Mouse (Mus musculus): ENCODE measurements at regions not wholly inside any gene's neighbourhood (a gene's known extent, or its start where the extent isn't known, plus 50 kb on each side); places are given as distances from the start of the nearest gene placed in this dataset.

DNA sequence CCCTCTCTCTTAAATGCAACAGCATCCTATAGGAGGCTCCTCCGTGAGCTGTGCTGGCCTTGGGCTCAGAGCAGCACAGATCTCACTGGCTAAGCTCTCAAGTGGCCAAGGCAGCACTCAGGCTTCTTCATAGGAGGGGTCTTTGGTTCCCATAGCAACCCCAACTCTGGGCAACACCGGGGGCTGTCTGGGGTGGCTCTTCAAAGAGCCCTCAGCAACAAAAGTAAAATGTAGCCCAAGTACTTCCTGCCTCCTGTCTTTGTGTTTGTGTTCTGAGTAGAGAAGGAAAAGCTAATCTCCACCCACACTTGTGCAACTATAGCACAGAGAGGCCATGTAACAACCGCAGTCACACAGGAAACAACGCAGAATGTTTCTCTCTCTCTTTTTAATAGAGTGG lies 322.2 kb upstream of the Tbx3 start:
- TF ChIP-seq POLR2A (IDR thresholded peaks at IDR 0.05; ENCODE audit: borderline replicate concordance, extremely low read depth, insufficient read depth, insufficient read length): no peak
- 0 out of 2 replicates have a peak, but pooled peaks cover 2% of the 10 kb centered on the region for H3K4me1 ChIP-seq (ENCODE audit: control insufficient read depth, insufficient read depth, low read length)
- peaks cover 33% of the 10 kb centered on the region for H3K27me3 ChIP-seq (ENCODE audit: control insufficient read depth, insufficient read depth, low read length)
- no peak overlapping the region for H3K4me2 ChIP-seq (replicated peaks; ENCODE audit: low read depth, low read length, severe bottlenecking)
- H3K9ac ChIP-seq (ENCODE audit: low read depth, low read length, severe bottlenecking): no peak overlapping the region
- H3K36me3 ChIP-seq (ENCODE audit: control insufficient read depth, insufficient read depth, low read length): no peaks in the 10 kb centered on the region
- DNase-seq (ENCODE audit: low spot score): no peak
- ATAC-seq (ENCODE audit: low FRiP score, low read depth): no peak
- H3K27ac ChIP-seq (replicated peaks; ENCODE audit: low read depth, low read length): no peak overlapping the region
- 48% methylated on average over 4 of the region's 4 CpGs for WGBS
- H3K4me3 ChIP-seq (replicated peaks; ENCODE audit: low read length): no peak overlapping the region
- no peaks in the 10 kb centered on the region for H3K9me3 ChIP-seq (ENCODE audit: control insufficient read depth, low read length)

DNA sequence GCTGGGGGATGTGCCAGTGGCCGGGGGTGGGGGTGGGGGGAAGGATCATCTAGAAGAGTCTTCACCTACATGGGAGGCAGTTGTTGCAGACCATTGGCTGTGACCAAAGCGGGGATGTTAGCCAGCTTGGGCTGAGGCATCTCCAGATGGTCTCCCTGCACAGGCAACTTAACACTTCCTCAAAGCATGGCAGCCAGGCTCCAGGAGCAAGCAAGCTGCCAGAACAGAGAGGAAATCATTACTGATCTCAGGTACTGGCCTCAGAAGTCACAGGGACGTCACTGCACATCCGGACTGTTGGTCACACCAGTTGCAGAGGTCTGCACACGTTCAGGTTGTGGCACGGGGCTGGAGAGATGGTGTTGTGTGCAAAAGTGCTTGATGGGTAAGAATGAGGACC lies 321.1 kb upstream of the Tbx3 start:
- Histone ChIP-seq H3K9ac (ENCODE audit: low read depth, low read length, severe bottlenecking) (no peak overlapping the region), H3K4me1 (ENCODE audit: control insufficient read depth, insufficient read depth, low read length) (0 out of 2 replicates have a peak, but pooled peaks cover 2% of the 10 kb centered on the region), H3K36me3 (ENCODE audit: control insufficient read depth, insufficient read depth, low read length) (no peaks in the 10 kb centered on the region), H3K4me3 (replicated peaks; ENCODE audit: low read length) (no peak overlapping the region), H3K27me3 (ENCODE audit: control insufficient read depth, insufficient read depth, low read length) (peaks cover 37% of the 10 kb centered on the region), H3K9me3 (ENCODE audit: control insufficient read depth, low read length) (no peaks in the 10 kb centered on the region), H3K4me2 (replicated peaks; ENCODE audit: low read depth, low read length, severe bottlenecking) (no peak overlapping the region), H3K27ac (replicated peaks; ENCODE audit: low read depth, low read length) (no peak overlapping the region)
- 53% methylated on average over 6 of the region's 6 CpGs for WGBS
- ATAC-seq (ENCODE audit: low FRiP score, low read depth): no peak
- TF ChIP-seq POLR2A (IDR thresholded peaks at IDR 0.05; ENCODE audit: borderline replicate concordance, extremely low read depth, insufficient read depth, insufficient read length): no peak
- DNase-seq (ENCODE audit: low spot score): no peak

DNA sequence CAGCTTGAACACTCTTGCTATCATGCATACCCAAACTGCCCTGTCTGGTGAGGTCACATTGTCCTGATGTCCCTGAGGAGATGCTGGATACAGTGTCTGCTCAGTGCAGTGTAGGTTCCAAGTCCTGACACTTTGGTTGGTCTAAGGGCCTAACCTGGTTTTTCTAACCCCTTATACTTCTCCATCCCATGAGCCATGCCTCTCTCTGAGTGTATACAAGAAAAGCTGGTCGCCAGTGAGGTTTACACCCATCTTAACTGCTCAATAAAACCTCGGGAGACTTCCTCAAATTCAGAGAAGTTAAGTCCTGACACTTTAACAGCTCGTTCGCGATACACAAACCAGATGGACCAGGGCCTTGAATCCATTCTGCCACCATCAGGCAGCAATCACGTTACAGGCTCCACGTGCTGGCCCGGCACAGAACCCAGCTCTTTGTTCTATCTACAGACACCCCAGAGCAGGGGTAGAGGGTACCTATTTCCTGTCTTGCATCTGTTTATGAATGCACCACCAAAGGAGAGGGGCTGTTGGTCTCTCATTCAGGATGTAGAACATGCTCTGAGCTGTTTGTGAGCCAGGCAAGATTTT lies 320.0 kb upstream of the Tbx3 start:
- H3K27me3 ChIP-seq (ENCODE audit: control insufficient read depth, insufficient read depth, low read length): peaks cover 37% of the 10 kb centered on the region
- 10% methylated on average over 8 of the region's 8 CpGs for WGBS

DNA sequence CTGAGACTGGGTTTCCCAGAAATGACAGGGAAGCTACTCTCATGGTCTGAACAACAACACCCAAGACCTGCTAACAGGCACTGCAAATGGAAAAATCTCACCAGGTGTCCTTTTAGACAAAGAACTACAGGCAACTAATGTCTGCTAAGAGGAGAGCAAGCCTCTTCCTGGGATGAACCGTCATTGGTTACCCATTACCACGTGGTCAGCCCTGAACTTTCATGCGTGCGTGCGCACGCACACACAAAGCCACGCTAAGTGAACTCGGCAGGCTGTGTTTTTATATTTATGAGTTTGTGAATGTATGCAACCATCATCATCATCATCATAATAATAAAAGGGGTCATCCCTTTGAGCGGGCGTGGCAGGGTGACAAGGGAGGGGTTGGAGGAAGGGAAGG lies 315.0 kb upstream of the Tbx3 start:
- no peak overlapping the region for H3K27ac ChIP-seq (replicated peaks; ENCODE audit: low read depth, low read length)
- no peak for DNase-seq (ENCODE audit: low spot score)
- no peak overlapping the region for H3K4me3 ChIP-seq (replicated peaks; ENCODE audit: low read length)
- no peak for TF ChIP-seq POLR2A (IDR thresholded peaks at IDR 0.05; ENCODE audit: borderline replicate concordance, extremely low read depth, insufficient read depth, insufficient read length)
- H3K9me3 ChIP-seq (ENCODE audit: control insufficient read depth, low read length): no peaks in the 10 kb centered on the region
- H3K36me3 ChIP-seq (ENCODE audit: control insufficient read depth, insufficient read depth, low read length): no peaks in the 10 kb centered on the region
- 87% methylated on average over 10 of the region's 10 CpGs for WGBS
- H3K9ac ChIP-seq (ENCODE audit: low read depth, low read length, severe bottlenecking): no peak overlapping the region
- 0 out of 2 replicates have a peak, but pooled peaks cover 1% of the 10 kb centered on the region for H3K4me1 ChIP-seq (ENCODE audit: control insufficient read depth, insufficient read depth, low read length)
- no peak overlapping the region for H3K4me2 ChIP-seq (replicated peaks; ENCODE audit: low read depth, low read length, severe bottlenecking)
- no peak for ATAC-seq (ENCODE audit: low FRiP score, low read depth)
- peaks cover 21% of the 10 kb centered on the region; the same call in 1 of the 2 replicates for H3K27me3 ChIP-seq (ENCODE audit: control insufficient read depth, insufficient read depth, low read length)

More for the DNA sequence above, 320.0 kb upstream of the Tbx3 start:
- 0 out of 2 replicates have a peak, but pooled peaks cover 2% of the 10 kb centered on the region for H3K4me1 ChIP-seq (ENCODE audit: control insufficient read depth, insufficient read depth, low read length)
- no peak overlapping the region for H3K27ac ChIP-seq (replicated peaks; ENCODE audit: low read depth, low read length)
- H3K36me3 ChIP-seq (ENCODE audit: control insufficient read depth, insufficient read depth, low read length): no peaks in the 10 kb centered on the region
- ATAC-seq (ENCODE audit: low FRiP score, low read depth) (no peak), DNase-seq (ENCODE audit: low spot score) (peak; percentile 40)
- H3K4me3 ChIP-seq (replicated peaks; ENCODE audit: low read length): no peak overlapping the region
- H3K9me3 ChIP-seq (ENCODE audit: control insufficient read depth, low read length): no peaks in the 10 kb centered on the region
- H3K9ac ChIP-seq (ENCODE audit: low read depth, low read length, severe bottlenecking): no peak overlapping the region
- TF ChIP-seq POLR2A (IDR thresholded peaks at IDR 0.05; ENCODE audit: borderline replicate concordance, extremely low read depth, insufficient read depth, insufficient read length): no peak
- no peak overlapping the region for H3K4me2 ChIP-seq (replicated peaks; ENCODE audit: low read depth, low read length, severe bottlenecking)

DNA sequence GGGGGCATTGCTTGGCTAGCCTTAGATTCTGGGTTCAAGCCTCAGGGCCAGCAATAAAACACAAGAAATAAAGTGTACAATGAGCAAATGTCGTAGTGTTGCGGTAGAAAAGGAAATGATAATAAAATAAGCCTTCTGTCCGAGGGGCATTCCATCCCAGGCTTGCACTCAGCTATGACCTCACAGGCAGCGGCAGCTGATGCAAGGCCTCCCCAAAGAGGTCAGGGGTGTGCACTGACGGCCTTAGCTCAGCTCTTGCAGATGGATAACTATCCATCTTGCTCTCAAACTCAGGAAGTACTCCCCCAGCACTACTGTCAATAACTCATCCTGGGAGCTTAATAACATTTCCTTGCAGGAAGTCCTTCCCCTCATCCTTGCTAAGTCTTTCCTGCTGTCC lies 314.4 kb upstream of the Tbx3 start:
- 43% methylated on average over 5 of the region's 5 CpGs for WGBS
- ATAC-seq (ENCODE audit: low FRiP score, low read depth) (no peak), DNase-seq (ENCODE audit: low spot score) (no peak)
- no peaks in the 10 kb centered on the region for H3K9me3 ChIP-seq (ENCODE audit: control insufficient read depth, low read length)
- no peaks in the 10 kb centered on the region for H3K36me3 ChIP-seq (ENCODE audit: control insufficient read depth, insufficient read depth, low read length)
- no peak for TF ChIP-seq POLR2A (IDR thresholded peaks at IDR 0.05; ENCODE audit: borderline replicate concordance, extremely low read depth, insufficient read depth, insufficient read length)
- no peak overlapping the region for H3K4me2 ChIP-seq (replicated peaks; ENCODE audit: low read depth, low read length, severe bottlenecking)
- H3K4me1 ChIP-seq (ENCODE audit: control insufficient read depth, insufficient read depth, low read length): no peaks in the 10 kb centered on the region
- H3K27me3 ChIP-seq (ENCODE audit: control insufficient read depth, insufficient read depth, low read length): peaks cover 21% of the 10 kb centered on the region; the same call in 1 of the 2 replicates
- H3K27ac ChIP-seq (replicated peaks; ENCODE audit: low read depth, low read length): no peak overlapping the region
- H3K9ac ChIP-seq (ENCODE audit: low read depth, low read length, severe bottlenecking): no peak overlapping the region
- no peak overlapping the region for H3K4me3 ChIP-seq (replicated peaks; ENCODE audit: low read length)

Measured in limb, embryonic 14.5 days (tissue).